Mouse (Mus musculus) forebrain, postnatal 0 days (tissue): ENCODE measurements around the gene Rsc1a1. TPM values are rescaled to one million over a fixed set of nuclear protein-coding genes. Genes with fewer than 3 reads are reported as not detected.
A peak's percentile ranks its signal among the peaks of the same experiment; 100 is the strongest.

Experiments used
- ATAC-seq: fragments of 200-750 bp; cut with Nextera tagmentation; 2 replicates; pipeline ENCODE4 v1.8.0; 2017; ENCODE audit warnings: mild to moderate bottlenecking, moderate library complexity
- DNase-seq: peaks from one replicate; pipeline ENCODE4 v3.0.0-alpha.2; 2015
- H3K27ac ChIP-seq: fragments of 300-500 bp; sonication (generic); 2 replicates; pipeline ENCODE4 v1.5.1; 2014; ENCODE audit warnings: low read depth, mild to moderate bottlenecking, antibody characterized with exemption, low read length, moderate library complexity, mixed read lengths
- H3K27me3 ChIP-seq: fragments of 300-500 bp; sonication (generic); 2 replicates; pipeline ENCODE4 v1.6.1; 2014; ENCODE audit warnings: mild to moderate bottlenecking, low read length, mixed read lengths; ENCODE audit not compliant: insufficient read depth
- H3K36me3 ChIP-seq: fragments of 300-500 bp; sonication (generic); 2 replicates; pipeline ENCODE4 v1.6.1; 2014; ENCODE audit warnings: mild to moderate bottlenecking, moderate library complexity; ENCODE audit not compliant: insufficient read depth
- H3K4me1 ChIP-seq: fragments of 300-500 bp; sonication (generic); 2 replicates; pipeline ENCODE4 v1.6.1; 2014; ENCODE audit warnings: antibody characterized with exemption; ENCODE audit not compliant: insufficient read depth
- H3K4me2 ChIP-seq: fragments of 300-500 bp; sonication (generic); 2 replicates; pipeline ENCODE4 v1.6.1; 2014; ENCODE audit warnings: low read depth, mild to moderate bottlenecking, moderate library complexity
- H3K4me3 ChIP-seq: fragments of 300-500 bp; sonication (generic); 2 replicates; pipeline ENCODE4 v1.5.1; 2014; ENCODE audit warnings: low read depth, low read length, mixed read lengths
- H3K9ac ChIP-seq: fragments of 300-500 bp; sonication (generic); 2 replicates; pipeline ENCODE4 v1.6.1; 2014; ENCODE audit warnings: mild to moderate bottlenecking
- H3K9me3 ChIP-seq: fragments of 300-500 bp; sonication (generic); 2 replicates; pipeline ENCODE4 v1.6.1; 2016; ENCODE audit warnings: low read length
- CTCF ChIP-seq: sonication (generic); IDR thresholded peaks from 2 replicates; pipeline ENCODE4 v1.5.1; 2016; ENCODE audit warnings: antibody characterized with exemption, control low read depth, low read depth
- WGBS: fragments of 180-500 bp; shearing (Covaris S2); extraction: QIAGEN DNeasy Blood & Tissue Kit; methylation state at CpG from one replicate; pipeline ENCODE4 v1.1.7; 2014; 5-methylcytosine and 5-hydroxymethylcytosine counted together
- polyA plus RNA-seq: library from polyadenylated mRNA; unstranded; fragments of >200 nt; fragmentation: Nextera tagmentation; extraction: Ambion mirVana; gene quantifications from 2 replicates; pipeline ENCODE4 v1.2.1, GENCODE M21; 2015
- total RNA-seq: library from RNA; depleted of rRNA; stranded (reverse); fragments of >200 nt; gene quantifications from 2 replicates; pipeline ENCODE4 v1.2.3, GENCODE M21; 2014

The Rsc1a1 gene
- total and polyA plus RNA-seq, 2 experiments from 2014 or later: 0.36 to 4.8 TPM

DNA sequence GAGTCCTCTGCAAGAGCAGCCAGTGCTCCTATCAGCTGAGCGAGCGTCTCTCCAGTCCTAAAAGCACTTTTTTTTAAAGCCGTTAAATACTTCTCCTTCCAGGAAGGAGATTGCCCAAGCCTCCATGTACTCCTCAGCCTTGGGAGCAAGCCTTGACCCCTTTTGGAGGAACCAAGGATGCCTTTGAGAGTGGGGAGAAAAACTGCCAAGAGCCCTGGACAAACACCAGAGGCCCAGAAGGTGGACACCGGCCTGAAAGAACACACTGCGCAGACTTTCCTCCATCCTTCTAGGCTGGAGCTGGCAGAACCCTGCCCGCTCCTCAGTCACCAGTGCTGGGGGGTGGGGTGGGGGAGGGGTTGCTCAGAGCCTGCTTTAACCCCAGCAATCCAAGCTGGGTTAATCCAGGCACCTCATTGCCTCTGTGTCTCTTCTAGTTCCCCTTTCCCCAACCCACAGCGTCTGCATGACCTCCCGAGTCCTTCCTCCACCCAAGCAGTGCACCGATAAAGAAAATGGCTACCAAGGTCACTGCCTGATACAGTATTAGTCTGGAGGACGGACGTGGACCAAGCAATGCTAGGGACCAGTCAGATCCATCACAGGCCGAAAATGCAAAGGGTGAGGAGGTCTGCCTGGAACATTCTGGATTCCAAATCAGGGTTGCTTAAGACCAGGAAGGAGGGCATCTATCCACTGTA is 29.3 kb downstream of the Rsc1a1 start:
- no peaks in the 10 kb centered on the region for H3K4me1 ChIP-seq
- 86% methylated on average over 12 of the region's 12 CpGs for WGBS
- no peak overlapping the region for H3K9ac ChIP-seq
- ATAC-seq (no peak), DNase-seq (no peak)
- no peaks in the 10 kb centered on the region for H3K27me3 ChIP-seq
- TF ChIP-seq CTCF: no peak
- no peaks in the 10 kb centered on the region for H3K9me3 ChIP-seq
- no peak overlapping the region for H3K27ac ChIP-seq
- no peak overlapping the region for H3K4me2 ChIP-seq
- H3K36me3 ChIP-seq: peaks cover 30% of the 10 kb centered on the region
- H3K4me3 ChIP-seq: no peak overlapping the region

DNA sequence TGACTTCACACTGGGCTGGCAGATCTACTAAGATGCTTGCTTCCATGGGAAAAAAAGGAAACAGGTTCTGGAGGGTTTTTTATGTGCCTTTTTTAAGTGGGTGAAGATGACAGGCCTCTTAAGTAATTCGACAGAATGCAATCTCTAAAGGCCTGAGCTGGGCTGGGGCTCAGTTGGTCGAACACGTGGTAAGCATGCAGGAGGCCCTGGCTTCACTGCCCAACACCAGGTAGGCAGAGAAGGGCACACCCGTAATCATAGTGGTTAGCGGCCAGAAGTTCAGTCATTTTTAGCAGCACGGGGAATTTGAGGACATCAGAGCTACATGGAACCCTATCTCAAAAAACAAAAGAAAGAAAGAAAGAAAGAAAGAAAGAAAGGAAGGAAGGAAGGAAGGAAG is 30.9 kb downstream of the Rsc1a1 start:
- H3K4me2 ChIP-seq: no peak overlapping the region
- H3K9ac ChIP-seq: no peak overlapping the region
- H3K4me1 ChIP-seq: no peaks in the 10 kb centered on the region
- no peaks in the 10 kb centered on the region for H3K9me3 ChIP-seq
- no peak for ATAC-seq
- peaks cover 18% of the 10 kb centered on the region for H3K36me3 ChIP-seq
- 93% methylated on average over 6 of the region's 6 CpGs for WGBS
- H3K27ac ChIP-seq: 0 out of 2 replicates have a peak overlapping the region, but pooled peaks have one; percentile 0
- DNase-seq: no peak
- H3K27me3 ChIP-seq: no peaks in the 10 kb centered on the region
- H3K4me3 ChIP-seq: no peak overlapping the region
- no peak for TF ChIP-seq CTCF

DNA sequence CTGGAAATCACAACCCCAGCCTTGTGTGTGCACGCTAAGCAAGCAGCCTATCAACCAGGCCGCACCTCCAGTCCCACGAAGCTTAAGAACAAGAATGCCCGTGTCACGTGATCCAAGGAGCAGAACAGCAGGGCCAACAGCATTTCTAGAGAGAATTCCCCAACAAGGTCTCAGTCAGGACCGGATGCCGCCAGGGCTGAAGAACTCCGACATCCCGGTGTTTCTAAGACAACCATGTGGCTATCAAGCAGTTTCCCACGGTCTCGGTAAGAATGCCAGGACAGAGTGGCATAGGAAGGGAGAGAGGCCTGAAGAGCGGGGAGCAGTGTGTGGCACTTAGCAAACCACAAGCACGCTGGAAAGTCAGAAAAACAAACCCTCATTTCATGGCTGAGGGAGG is 31.6 kb downstream of the Rsc1a1 start:
- peak; percentile 43 for ATAC-seq
- H3K9me3 ChIP-seq: no peaks in the 10 kb centered on the region
- H3K27ac ChIP-seq: no peak overlapping the region

DNA sequence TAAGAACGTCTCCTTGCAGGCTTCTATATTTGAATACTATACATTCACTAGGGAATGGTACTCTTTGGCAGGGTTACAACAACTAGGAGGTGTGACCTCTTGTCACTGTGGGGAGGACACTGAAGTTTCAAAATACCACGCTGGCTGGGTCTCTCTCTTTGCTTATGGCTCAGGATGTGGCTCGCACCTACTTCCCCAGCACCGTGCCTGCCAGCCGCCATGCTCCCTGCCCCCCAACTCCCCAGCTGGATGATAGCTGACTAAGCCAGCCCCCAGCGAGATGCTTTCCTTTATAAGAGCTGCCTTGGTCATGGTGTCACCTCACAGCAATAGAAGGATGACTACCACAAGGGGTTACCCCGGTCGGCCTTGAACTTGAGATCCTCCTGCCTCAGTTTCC is 32.4 kb downstream of the Rsc1a1 start:
- H3K36me3 ChIP-seq: peaks cover 18% of the 10 kb centered on the region
- no peak overlapping the region for H3K27ac ChIP-seq
- ATAC-seq: no peak
- DNase-seq: no peak
- H3K9ac ChIP-seq: no peak overlapping the region
- no peak overlapping the region for H3K4me2 ChIP-seq
- no peaks in the 10 kb centered on the region for H3K4me1 ChIP-seq
- H3K27me3 ChIP-seq: no peaks in the 10 kb centered on the region
- WGBS: 87% methylated on average over 8 of the region's 8 CpGs
- H3K4me3 ChIP-seq: no peak overlapping the region
- no peaks in the 10 kb centered on the region for H3K9me3 ChIP-seq
- no peak for TF ChIP-seq CTCF

More for the DNA sequence above, 31.6 kb downstream of the Rsc1a1 start:
- peaks cover 18% of the 10 kb centered on the region for H3K36me3 ChIP-seq
- H3K4me3 ChIP-seq: no peak overlapping the region
- no peak for TF ChIP-seq CTCF
- H3K27me3 ChIP-seq: no peaks in the 10 kb centered on the region
- DNase-seq: peak; percentile 13
- no peaks in the 10 kb centered on the region for H3K4me1 ChIP-seq
- 91% methylated on average over 13 of the region's 13 CpGs for WGBS
- no peak overlapping the region for H3K4me2 ChIP-seq
- H3K9ac ChIP-seq: no peak overlapping the region

DNA sequence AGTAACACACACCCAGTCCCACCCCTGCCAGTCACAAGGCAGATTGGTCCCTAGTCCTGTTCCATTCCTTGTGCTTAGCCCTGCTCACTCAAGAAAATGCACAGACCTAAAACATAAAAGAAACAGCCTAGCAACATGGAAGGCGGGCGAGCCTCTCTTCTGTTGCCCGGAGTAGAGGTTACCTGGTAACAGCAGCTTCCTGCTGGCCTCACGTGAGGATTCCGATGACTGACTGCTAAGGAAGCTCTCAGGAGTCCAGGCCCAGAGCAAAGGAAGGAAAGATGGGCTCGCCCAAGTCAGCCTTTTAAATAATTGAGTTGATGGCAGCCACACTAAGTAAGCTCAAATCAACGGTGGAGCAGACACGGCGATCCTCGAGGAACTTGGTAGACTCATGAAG is 33.5 kb downstream of the Rsc1a1 start:
- Histone ChIP-seq H3K4me3 (no peak overlapping the region), H3K4me1 (no peaks in the 10 kb centered on the region), H3K9ac (no peak overlapping the region), H3K27ac (no peak overlapping the region), H3K4me2 (no peak overlapping the region), H3K9me3 (no peaks in the 10 kb centered on the region), H3K27me3 (no peaks in the 10 kb centered on the region), H3K36me3 (peaks cover 18% of the 10 kb centered on the region)
- DNase-seq (no peak), ATAC-seq (no peak)
- no peak for TF ChIP-seq CTCF
- 88% methylated on average over 10 of the region's 10 CpGs for WGBS

DNA sequence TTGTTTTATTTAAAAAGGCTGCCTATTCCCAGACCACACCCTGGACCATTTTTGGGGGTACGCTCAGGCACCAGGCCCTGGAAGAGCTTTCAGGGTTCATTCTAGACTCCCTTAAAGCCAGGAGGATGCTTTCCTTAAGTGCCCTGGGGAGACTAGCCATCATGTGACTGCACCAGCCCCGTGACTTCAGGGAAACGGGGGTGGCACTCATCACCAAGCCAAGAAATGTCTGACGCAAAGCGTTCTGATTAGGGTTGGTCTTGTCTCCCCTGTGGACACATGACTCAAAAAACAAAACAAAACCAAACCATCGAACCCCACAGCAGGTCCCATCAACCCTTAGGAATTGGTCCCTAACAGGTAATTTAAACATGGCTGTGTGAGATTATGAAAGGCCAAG is 34.1 kb downstream of the Rsc1a1 start:
- Histone ChIP-seq H3K27ac (no peak overlapping the region), H3K36me3 (peaks cover 18% of the 10 kb centered on the region), H3K4me3 (no peak overlapping the region), H3K4me2 (no peak overlapping the region), H3K9ac (no peak overlapping the region), H3K9me3 (no peaks in the 10 kb centered on the region), H3K27me3 (no peaks in the 10 kb centered on the region), H3K4me1 (no peaks in the 10 kb centered on the region)
- DNase-seq: no peak
- WGBS: 91% methylated on average over 6 of the region's 6 CpGs
- no peak for TF ChIP-seq CTCF
- ATAC-seq: no peak

DNA sequence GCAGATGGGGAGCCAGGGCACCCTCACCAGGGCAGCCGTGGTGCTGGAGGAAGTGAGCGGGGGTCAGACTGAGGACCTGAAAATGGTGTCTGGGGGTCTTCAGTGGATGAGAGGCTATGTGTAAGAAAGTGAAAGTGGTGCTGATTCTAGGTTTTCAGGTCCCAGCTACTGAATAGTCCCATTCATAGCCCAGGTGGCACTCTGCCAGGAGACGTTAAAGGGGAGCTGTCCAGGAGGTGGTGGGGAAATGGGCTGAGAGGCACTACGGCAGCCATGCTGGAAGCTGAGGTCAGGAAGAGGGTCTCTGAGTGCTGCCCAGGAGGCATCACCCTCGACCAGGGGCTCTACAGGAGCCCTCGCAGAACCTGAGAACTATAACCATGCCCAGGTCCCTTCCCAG is 36.2 kb downstream of the Rsc1a1 start:
- ATAC-seq (peak; percentile 43; the same call in 1 of the 2 replicates), DNase-seq (peak; percentile 62)
- Histone ChIP-seq H3K27ac (no peak overlapping the region), H3K4me1 (no peaks in the 10 kb centered on the region), H3K9me3 (no peaks in the 10 kb centered on the region), H3K9ac (no peak overlapping the region), H3K4me2 (no peak overlapping the region), H3K4me3 (no peak overlapping the region), H3K36me3 (peaks cover 18% of the 10 kb centered on the region), H3K27me3 (no peaks in the 10 kb centered on the region)
- no peak for TF ChIP-seq CTCF
- 43% methylated on average over 6 of the region's 6 CpGs for WGBS
